Mouse (Mus musculus) hindlimb bud, embryonic 11.5 days (tissue): ENCODE results near the gene Ctdspl.

Experiments used
- DNase-seq: peaks from one replicate; pipeline ENCODE4 v3.0.0-alpha.2; 2012; ENCODE audit warnings: low read depth, low spot score; ENCODE audit errors: extremely low spot score

Ctdspl gene

DNA sequence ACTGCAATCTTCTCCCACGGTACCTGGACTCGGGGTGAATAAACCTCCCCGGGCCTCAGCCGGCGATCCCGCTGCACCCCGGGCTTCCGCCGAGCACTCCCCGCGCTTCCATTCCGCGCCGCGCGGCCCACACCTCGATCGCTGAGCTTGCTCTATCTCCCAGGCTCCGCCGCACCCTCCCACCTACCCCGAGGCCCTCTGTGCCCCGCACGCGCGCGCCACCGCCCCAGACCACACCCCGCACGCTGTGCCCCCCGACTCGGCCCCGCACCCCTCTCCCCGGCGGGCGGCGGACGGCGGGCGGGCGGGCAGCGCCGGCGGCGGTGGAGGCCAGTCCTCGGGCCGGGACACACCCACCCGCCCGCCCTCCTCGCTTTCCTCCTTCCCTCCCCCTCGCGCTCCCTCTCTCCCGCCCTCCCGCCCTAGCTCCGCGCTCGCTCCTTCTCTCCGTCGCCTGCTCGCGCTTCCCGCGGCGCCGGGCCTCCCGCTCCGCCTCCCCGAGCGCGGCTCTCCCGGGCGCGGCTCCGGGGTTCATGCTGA lies at the start of gene Ctdspl:
TSS of gene Ctdspl (plus strand) at position 343 of the 540 bp plus-strand sequence.
- no peak for DNase-seq

DNA sequence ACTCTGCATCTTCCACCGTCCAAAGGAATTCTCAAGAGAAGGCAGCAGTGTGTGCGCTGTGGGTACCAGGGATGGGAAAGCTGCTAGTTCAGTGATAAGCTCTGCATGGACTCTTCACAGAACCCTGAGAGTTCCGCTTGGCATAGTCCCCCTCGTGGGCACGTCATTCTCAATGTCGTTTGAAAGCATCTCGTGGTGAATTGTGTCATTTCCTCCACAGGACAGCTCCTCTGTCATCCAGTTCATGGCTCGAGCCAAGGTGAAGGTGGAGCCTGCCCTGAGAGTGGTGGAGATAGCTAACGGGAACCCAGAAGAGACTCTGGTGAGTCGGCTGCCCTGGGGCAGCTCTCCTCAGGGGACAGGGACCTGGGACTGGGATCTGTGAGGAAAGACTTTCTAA lies 49.4 kb upstream of the Ctdspl start:
- DNase-seq, result no peak

DNA sequence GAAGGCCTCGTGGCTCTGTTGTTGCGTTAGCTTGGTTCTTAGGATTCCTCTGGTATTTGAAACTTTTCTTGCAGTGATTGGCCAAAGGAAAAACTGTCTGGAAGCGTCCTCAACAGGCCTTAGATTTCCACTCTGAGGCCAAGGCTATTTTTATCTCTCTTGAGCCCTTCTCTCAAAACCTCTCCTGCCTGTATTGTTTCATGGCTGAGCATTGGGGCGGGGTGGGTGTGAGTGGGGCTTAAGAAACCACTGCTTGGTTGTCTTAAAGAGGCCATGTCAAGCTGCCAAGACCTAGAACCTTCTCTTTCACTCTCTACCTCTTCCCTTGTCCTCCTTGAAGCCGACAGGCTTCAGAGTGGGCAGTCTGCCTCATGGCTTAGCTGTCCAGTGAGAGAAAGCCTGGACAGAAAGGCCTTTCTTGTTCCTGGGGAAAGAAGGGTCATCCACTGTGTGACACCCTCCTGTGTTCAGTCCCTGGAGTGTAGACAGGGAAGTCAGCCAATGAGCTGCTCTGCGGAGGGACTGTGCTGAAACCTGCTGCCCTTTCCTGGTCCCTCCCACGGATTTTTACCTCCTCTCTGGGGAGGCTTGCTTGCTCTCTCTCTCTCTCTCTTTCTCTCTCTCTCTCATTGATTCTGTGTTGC lies 48.8 kb upstream of the Ctdspl start:
- no peak for DNase-seq

DNA sequence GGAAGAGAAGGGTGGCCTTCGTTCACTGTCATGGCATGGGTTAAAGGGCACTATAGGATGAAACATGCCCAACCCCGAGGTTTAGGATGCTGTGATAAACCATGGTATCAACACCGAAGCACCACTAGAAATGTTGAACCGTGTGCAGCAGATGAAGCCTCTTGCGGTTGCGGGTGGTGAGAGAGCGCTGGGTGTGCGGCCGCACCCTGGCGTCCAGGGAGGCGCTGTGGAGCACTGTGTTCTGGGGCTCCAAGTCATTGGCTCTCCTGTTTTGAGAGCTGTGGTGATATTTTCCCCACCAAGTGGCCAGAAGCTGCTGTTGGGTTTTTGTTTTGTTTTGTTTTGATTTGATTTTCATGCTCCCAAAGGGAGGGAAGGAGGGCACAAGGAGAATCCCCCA lies 47.7 kb upstream of the Ctdspl start:
- no peak for DNase-seq

DNA sequence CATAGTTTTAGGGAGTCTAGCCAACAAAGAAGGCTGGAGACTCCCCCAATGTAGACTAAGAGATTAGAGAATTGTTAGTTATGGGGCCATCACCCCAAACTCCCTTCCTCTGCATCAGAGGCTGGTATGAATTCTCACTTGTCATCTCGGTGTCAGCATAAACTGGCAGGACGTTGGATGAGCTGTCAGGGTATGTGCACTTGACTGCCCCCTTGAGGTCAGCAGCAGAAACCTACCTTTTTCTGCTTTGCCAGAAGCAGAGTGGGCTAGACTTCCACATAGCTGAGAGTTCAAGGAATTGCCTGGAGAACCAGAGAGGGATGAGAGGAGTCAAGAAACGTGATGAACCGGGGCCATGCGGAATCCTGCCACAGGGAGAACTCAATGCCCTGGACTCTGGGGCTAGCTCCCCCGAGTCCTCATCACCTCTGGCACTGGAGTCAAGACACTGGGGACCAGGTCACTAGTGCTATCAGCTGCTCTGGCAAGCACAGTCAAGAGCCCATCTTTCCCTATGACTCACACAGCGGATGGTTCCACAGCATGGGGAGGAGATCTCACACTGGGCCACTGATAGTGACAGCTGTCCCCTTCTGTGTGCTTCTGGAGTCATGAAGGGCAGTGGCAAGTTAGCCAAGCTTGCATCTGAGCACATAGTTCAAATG lies 44.8 kb upstream of the Ctdspl start:
- DNase-seq, result no peak

DNA sequence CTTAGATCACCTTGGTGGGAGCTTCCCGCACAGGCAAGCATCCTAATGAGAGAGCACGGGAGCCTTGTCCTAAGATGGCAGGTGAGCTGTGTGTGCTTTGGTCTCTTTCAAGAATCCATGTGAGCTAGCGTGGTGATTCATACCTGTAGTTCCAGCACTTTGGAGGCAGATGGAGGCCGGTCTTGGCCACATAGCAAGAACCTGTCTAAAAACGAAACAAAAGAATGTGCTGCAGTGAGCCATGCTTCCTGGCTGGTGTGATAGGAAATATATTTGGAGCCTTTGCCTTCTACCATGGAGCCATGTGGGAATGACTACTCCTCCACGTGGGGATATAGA lies 44.3 kb upstream of the Ctdspl start:
- DNase-seq, result no peak

DNA sequence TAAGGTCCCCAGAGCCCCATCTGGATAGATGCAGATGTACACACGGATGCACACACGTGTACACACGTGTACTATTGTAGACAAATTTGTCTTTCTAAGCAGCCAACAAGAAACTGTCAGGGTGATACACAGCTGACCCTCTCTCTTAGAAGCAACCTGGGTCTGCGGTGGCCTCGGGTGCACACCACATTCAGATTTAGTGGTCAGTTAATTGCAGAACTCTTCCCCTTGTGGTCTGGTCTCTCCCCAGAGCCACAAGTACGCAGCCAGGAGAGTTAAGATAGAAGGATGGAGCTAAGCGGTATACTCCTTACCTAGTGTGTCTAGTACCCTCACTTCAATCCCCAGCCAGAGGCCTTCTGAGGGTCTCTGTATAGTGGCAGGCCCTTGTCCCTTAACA lies 43.1 kb upstream of the Ctdspl start:
- DNase-seq, result no peak

DNA sequence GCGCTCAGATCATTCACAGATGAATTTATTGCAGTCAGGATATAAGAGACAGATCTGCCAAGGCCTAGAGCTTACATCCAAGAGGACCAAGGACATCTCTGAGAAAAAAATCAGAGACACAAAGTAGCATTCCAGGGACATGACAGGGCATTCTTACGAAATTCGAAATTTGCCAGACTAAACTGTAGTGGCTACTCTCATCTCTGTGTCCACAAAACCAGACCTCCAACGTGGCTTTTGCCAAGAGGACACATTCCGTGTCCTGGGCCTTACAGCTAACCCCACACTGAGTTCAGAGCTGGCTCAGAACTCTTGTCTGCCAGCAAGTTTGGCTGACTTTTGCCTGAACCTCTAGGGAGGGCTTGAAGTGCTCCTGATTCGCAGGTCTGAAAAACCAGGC lies 40.5 kb upstream of the Ctdspl start:
- no peak for DNase-seq

DNA sequence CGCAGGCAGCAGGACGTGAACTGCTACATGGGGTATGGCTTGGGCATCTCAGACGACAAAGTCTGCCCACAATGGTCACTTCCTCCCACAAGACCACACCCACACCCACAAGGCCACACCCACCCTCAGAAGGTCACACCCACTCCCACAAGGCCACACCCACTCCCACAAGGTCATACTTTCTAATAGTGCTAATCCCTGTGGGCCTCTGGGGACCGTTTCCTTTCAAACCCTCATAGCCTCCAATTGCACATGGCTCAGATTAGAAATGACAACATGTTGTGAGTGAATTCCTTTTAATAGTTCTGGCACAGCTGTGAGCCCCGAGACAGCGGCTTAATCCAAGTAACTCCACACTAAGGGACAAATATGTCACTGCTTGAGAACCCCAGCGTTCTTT lies 39.1 kb upstream of the Ctdspl start:
- DNase-seq, result no peak

DNA sequence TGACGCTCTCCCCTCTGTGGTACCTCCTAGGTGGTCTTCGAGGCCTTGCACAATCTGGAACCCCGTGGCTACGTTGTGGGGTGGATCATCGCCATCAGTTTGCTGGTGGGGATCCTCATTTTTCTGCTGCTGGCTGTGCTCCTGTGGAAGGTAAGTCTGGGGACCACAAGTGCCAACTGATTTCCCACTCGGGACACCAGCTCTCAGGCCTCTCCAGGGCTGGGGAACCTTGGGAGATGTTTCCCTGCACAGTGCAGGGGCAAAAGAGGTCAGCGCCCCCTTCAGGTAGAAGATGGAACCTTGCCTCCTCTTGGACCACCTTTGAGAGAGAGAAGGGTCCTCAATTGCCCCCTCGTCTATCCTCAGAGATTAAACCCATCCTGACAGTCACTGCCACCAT lies 38.5 kb upstream of the Ctdspl start:
- no peak for DNase-seq

DNA sequence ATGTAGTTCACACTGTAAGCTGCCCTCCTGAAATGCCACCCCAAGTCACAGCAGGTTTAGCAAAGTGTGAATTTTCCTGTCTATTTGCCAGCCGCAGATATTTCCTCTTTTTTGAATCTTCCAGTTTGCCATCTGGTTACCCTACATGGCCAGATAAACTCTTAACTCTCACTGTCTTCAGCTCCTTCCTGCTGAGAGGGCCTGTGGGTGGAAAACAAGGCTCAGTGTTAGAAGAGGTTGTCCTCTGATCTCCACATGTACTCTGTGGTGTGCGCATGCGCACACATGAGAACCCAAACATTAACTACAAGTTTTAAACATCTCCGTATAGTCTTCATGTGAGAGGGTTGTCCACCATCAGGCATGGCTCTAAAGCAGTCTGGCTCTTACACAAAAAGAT lies 36.1 kb upstream of the Ctdspl start:
- no peak for DNase-seq

DNA sequence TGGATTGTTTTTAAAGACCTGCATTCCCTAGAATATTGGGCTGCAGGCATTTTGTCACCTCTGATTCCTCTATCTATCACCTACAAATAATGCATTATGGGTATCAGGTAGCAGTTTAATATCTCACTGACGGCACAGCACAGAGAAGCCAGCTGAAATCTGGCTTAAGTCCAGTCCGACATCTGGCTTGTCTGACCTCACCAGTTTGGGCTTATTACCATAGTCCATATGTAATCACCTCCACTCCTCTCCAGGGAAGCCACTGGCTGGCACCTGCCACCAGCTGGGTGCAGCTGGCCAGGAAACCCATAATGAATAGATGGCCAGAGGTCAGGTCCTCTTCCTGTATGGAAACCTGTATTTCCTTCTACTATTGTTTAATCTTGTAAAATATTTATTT lies 35.6 kb upstream of the Ctdspl start:
- DNase-seq, result no peak

DNA sequence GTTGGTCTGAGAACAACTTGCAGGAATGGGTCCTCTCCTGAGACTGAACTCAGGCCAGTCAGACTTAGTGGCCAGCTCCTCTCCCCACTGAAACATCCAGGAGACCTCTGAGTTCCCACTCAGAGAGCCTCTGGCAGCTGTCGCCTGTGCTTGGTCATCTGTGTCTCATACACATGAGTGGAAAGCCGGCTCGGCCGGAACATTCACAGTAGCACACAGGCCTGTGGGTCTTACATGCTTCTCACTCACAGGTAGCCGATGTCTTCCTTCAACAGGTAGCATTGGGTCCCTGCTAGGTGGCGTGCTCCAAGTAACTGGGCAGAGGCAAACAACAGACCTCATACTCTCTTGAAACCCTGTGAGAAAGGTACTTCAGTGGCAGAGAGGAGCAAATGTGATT lies 35.2 kb upstream of the Ctdspl start:
- no peak for DNase-seq

DNA sequence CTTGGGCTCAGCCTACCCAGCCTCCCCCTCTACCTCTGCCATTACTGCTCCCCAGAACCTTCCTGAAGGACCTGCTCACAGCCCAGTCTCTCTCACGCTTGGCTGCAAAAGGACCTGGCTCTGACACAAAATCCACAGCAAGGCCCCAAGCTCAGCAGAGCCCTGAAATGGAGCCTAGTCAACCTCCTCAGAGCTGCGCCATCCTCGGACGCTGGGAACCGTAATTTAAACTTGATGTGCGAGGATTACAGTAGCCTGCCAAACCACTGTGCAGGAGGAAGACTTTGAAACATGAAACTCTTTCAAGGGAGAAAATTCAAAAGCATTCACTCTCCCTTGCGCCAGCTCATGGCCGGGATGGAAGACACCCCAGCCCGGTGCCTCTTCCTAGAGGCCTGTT lies 34.7 kb upstream of the Ctdspl start:
- DNase-seq, result no peak

DNA sequence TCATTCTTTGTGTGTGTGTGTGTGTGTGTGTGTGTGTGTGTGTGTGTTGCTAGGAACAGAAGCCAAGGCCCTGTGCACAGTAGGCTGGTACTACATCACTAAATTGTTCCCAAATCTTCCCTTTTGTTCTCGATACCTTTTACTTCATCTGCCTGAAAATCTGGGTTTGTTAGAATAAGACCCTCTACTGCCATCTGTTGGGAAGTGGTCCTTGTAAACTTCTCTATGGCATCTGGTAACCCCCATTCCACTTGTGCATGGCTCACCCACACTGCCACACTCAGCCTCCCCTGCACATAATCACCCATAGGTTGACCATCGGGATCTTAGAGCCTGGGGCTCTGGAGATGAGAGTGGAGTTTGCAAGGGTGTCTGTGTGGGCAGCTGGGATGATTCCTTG lies 31.2 kb upstream of the Ctdspl start:
- no peak for DNase-seq

DNA sequence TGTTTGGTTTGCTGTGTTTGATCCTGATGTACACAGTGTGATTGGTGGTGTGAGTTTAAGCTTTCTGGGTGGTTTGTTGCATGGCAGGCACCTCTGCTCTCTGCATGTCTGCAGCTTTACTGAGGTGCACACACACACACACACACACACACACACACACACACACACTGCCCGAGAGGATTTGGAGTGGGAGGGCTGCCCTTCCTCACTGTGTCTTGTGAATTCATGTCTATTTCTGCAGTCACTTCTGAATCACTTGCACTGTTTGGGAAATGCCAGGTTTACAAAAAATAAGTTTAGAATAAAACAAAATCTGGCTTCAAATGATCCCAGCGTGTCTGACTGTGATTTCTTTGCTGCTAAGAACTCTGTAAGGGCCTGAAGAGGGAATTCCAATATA lies 25.6 kb upstream of the Ctdspl start:
- DNase-seq, result no peak

DNA sequence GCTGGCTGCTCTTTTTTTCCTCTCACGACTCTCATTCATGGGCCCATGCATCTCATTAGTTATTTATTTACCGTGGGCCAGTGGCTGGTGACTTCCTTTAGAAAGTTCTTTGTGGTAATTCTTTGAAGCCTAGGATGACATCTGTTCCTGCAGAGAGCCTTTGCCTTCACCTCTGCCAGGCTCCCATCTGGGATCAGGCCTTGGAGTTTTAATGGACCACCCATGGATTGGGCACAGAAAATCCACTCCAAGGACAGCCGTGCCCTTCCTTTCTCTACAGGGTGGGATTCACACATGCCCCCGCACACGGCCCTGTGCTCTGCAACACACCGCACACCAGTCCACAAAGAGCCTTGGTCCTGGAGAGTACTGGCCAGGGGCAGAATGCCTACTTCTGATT lies 24.3 kb upstream of the Ctdspl start:
- DNase-seq, result no peak

DNA sequence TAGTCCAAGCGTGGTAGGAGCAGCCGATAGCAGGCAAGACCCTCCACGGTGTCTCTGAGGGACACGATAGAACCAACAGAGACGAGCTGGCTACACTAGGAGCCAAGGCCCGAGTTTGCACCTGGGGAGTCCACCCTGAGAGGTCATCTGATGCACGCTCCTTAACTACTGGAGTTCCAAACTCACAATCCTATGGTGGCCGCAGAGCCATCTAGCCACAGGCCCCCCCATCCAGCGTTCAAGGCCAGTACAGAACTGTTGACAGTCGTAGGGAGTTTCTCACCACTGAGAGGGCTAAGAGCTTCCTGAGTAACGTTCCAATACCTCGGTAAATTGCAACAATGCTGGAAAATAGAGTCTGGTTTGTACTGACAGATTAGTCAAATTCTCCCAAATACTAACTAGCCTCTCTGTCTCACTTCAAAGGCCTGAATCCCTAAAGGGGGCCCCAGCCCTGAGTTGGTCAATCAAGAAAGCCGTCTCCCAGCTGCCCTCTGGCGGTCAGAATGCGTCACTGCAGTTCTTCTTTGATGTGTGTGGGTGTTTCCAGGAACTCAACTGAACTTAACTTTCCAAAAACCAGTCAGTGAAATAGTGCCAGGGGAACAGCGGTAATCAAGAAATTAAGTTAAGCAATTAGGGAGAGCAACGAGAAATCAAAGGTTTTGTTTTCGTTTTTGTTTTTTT lies 18.2 kb upstream of the Ctdspl start:
- peak; percentile 83 for DNase-seq

DNA sequence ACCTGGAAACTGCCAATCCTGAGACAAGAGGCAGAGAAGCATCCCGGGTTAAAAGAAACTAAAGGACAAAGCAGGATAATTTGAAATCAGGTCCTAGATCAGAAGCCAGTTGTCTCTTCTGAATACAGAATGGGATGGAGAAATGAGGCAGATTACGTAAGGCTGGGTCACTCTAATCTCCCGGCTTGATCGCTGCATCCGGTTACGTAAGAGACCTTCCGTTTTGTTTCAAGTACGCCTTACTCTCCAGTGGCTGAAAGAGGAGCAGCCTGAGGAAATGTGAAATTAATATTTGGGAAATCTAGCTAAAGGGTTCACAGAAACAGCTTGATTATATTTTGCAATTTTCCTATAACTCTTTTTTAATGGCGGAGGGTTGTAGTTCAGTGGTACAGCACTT lies 13.2 kb upstream of the Ctdspl start:
- DNase-seq, result no peak

DNA sequence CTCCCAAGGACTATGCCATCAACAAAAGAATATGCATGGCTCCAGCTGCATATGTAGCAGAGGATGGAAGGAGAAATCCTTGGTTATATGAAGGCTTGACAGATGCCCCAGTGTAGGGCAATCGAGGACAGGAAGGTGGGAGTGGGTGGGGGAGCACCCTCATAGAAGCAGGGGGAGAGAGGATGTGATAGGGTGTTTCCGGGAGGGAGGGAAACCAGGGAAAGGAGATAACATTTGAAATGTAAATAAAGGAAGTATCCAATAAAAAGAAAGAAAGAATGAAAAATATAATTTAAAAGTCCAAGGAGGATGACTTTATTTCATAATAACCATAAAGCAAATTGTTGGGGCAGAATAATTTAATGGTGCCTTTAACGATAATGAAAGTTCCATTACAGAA lies 12.6 kb upstream of the Ctdspl start:
- DNase-seq, result no peak

DNA sequence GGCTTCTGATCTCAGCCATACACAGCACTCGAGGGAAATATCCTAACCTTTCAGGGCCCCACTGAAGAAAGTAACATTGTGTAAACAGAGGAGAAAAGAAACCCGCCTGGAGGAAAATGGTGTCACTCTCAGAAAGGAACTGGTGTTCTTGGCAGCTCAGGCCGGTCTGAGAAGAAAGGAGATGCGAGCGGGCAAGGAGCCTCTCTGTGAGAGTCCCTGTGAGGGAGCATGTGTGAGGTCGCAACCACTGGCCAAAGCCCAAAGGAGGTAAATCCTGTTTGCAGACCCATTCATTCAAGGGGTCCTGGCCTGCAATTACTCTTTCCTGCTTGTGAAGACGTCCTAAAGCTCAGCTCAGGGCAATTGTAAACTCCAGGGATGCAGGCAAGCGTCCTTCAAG lies 11.7 kb upstream of the Ctdspl start:
- DNase-seq, result no peak

DNA sequence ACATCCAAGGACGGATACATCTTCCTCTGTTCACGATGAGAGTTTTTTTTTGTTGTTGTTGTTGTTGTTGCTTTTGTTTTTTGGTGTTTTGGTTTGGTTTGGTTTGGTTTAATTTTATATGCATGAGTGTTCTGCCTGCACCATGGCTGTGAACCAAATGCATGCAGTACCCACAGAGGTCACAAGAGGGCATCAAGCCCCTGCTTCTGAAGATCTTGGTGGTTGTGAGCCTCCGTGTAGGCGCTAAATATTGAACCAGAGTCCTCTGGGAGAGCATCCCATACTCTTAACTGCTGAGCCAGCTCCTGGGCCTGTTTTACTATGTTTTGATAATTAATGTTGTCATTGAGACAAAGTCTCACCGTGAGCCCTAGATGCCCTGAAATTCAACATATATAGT lies 11.0 kb upstream of the Ctdspl start:
- DNase-seq, result no peak
